Mouse (Mus musculus) lung, postnatal 0 days (tissue): ENCODE results near the gene Mmachc.

ENCODE experiments used
- CTCF ChIP-seq: IDR thresholded peaks from 2 replicates; pipeline ENCODE4 v1.5.1; 2016; ENCODE audit warnings: antibody characterized with exemption, mild to moderate bottlenecking
- EP300 ChIP-seq: IDR thresholded peaks from 2 replicates; pipeline ENCODE4 v1.6.1; 2016; ENCODE audit warnings: antibody characterized with exemption, mild to moderate bottlenecking, control low read depth

- TF ChIP-seq CTCF (no peak), EP300 (no peak)
Observed at GRCm38 (mm10) chr4:116655658-116656057, 52.5 kb downstream of the Mmachc start.
